In genomic region chr16:18625791-18626311, GRCm38 (mm10) we compare ENCODE assay signal across 8 mouse cellular contexts. TPM values are rescaled to one million over a fixed set of nuclear protein-coding genes. Genes with fewer than 3 reads are reported as not detected.
A peak's percentile ranks its signal among the peaks of the same experiment; 100 is the strongest.
DNase-seq lines count a peak whose midpoint lies in the region; ATAC-seq and TF ChIP-seq lines count a peak whose summit lies in the region.

No protein-coding gene starts in this region.

- peaks cover 13% of the 10 kb centered on the region; the same call in 1 of the 2 replicates for H3K4me1 ChIP-seq in kidney, postnatal 0 days (replicated peaks; ENCODE audit: insufficient read depth, low read length)
- no peaks in the 10 kb centered on the region for H3K4me1 ChIP-seq in brown adipose tissue, adult 24 weeks (ENCODE audit: control insufficient read depth, insufficient read depth, insufficient read length, low read length)
- peaks cover 52% of the 10 kb centered on the region for H3K4me1 ChIP-seq in forebrain, embryonic 15.5 days
- peaks cover 46% of the 10 kb centered on the region for H3K4me1 ChIP-seq in neural tube, embryonic 12.5 days

- peaks cover 47% of the 10 kb centered on the region for H3K27me3 ChIP-seq in kidney, postnatal 0 days (ENCODE audit: insufficient read depth, low read length)
- H3K27me3 ChIP-seq in forebrain, embryonic 15.5 days: peaks cover 52% of the 10 kb centered on the region
- H3K27me3 ChIP-seq in neural tube, embryonic 12.5 days (replicated peaks): peaks cover 67% of the 10 kb centered on the region

- H3K36me3 ChIP-seq in kidney, postnatal 0 days (ENCODE audit: insufficient read depth, low read length): no peaks in the 10 kb centered on the region
- peaks cover 35% of the 10 kb centered on the region for H3K36me3 ChIP-seq in forebrain, embryonic 15.5 days
- peaks cover 34% of the 10 kb centered on the region for H3K36me3 ChIP-seq in neural tube, embryonic 12.5 days

- peak overlapping the region; percentile 38 for H3K4me3 ChIP-seq in kidney, postnatal 0 days (replicated peaks; ENCODE audit: low read depth, low read length)
- peak overlapping the region; percentile 55 for H3K4me3 ChIP-seq in brown adipose tissue, adult 24 weeks (ENCODE audit: insufficient read depth, low read depth, low read length)
- peak overlapping the region; percentile 87 for H3K4me3 ChIP-seq in forebrain, embryonic 15.5 days
- H3K4me3 ChIP-seq in neural tube, embryonic 12.5 days: peak overlapping the region; percentile 47

- no peak for DNase-seq in kidney, postnatal 0 days (ENCODE audit: low spot score)
- DNase-seq in kidney, adult 18-20 months: no peak
- DNase-seq in left cerebral cortex, adult 8-10 months (ENCODE audit: low spot score in 2 of 2): peak; percentile 69 to 87
- no peak for DNase-seq in B cell, adult 2 months
- DNase-seq in spleen, postnatal 14 days (ENCODE audit: low spot score in 2 of 2): no peak

- no peak overlapping the region for H3K27ac ChIP-seq in kidney, postnatal 0 days
- H3K27ac ChIP-seq in brown adipose tissue, adult 24 weeks (replicated peaks; ENCODE audit: low read depth, low read length): no peak overlapping the region
- no peak overlapping the region for H3K27ac ChIP-seq in forebrain, embryonic 15.5 days (replicated peaks)
- H3K27ac ChIP-seq in neural tube, embryonic 12.5 days: no peak overlapping the region

- 10% methylated on average over 26 of the region's 26 CpGs for WGBS in kidney, postnatal 0 days
- 13% methylated on average over 26 of the region's 26 CpGs for WGBS in forebrain, embryonic 15.5 days
- 9% methylated on average over 26 of the region's 26 CpGs for WGBS in neural tube, embryonic 12.5 days

- H3K9ac ChIP-seq in kidney, postnatal 0 days (ENCODE audit: low read depth, low read length): peak overlapping the region; percentile 52
- peak overlapping the region; percentile 53 for H3K9ac ChIP-seq in forebrain, embryonic 15.5 days (replicated peaks)
- H3K9ac ChIP-seq in neural tube, embryonic 12.5 days: peak overlapping the region; percentile 67

- TF ChIP-seq CTCF in kidney, postnatal 0 days (IDR thresholded peaks at IDR 0.05; ENCODE audit: low read depth): no peak

- no peaks in the 10 kb centered on the region for H3K9me3 ChIP-seq in kidney, postnatal 0 days (replicated peaks; ENCODE audit: low read length)
- no peaks in the 10 kb centered on the region for H3K9me3 ChIP-seq in forebrain, embryonic 15.5 days
- H3K9me3 ChIP-seq in neural tube, embryonic 12.5 days: no peaks in the 10 kb centered on the region

- no peak for ATAC-seq in kidney, postnatal 0 days (replicated peaks; ENCODE audit: low FRiP score, low read depth)
- no peak for ATAC-seq in forebrain, embryonic 15.5 days (replicated peaks)
- no peak for ATAC-seq in neural tube, embryonic 12.5 days (ENCODE audit: low FRiP score, low read depth)

- peak overlapping the region; percentile 72 for H3K4me2 ChIP-seq in kidney, postnatal 0 days (ENCODE audit: low read length)
- H3K4me2 ChIP-seq in forebrain, embryonic 15.5 days (replicated peaks): peak overlapping the region; percentile 87
- H3K4me2 ChIP-seq in neural tube, embryonic 12.5 days (replicated peaks): peak overlapping the region; percentile 93

RNA-seq across cellular contexts. Expression of gene Gm49601, which starts 0.4 kb away (rescaled TPM):
- polyA plus RNA-seq in kidney, postnatal 0 days (2015; fragmentation: Nextera tagmentation; extraction: Ambion mirVana): 1.3 and 2.0 TPM in 2 replicates
- polyA plus RNA-seq in brown adipose tissue, adult 24 weeks (2012; ENCODE audit: insufficient read depth, insufficient read length, missing spikeins): not detected in 2 replicates
- polyA plus RNA-seq in forebrain, embryonic 15.5 days (2015; fragmentation: Nextera tagmentation; extraction: Ambion mirVana): 20.5 and 22.0 TPM in 2 replicates
- total RNA-seq in left cerebral cortex, adult 8-10 months (2022): 100 to 1,000 TPM; 207 to 234 (median 219) TPM
- polyA plus RNA-seq in neural tube, embryonic 12.5 days (2016; fragmentation: Nextera tagmentation; extraction: Ambion mirVana): 11.8 and 12.1 TPM in 2 replicates

RNA-seq across cellular contexts. Expression of gene Gp1bb, which starts 3.6 kb away (rescaled TPM):
- polyA plus RNA-seq in kidney, postnatal 0 days (2015; fragmentation: Nextera tagmentation; extraction: Ambion mirVana): 0.57 and 0.92 TPM in 2 replicates
- polyA plus RNA-seq in brown adipose tissue, adult 24 weeks (2012; ENCODE audit: insufficient read depth, insufficient read length, missing spikeins): 1.0 TPM in 1 of 2 replicates, not detected in the other
- 9.7 and 10.1 TPM in 2 replicates for polyA plus RNA-seq in forebrain, embryonic 15.5 days (2015; fragmentation: Nextera tagmentation; extraction: Ambion mirVana)
- total RNA-seq in left cerebral cortex, adult 8-10 months (2022): 1 to 10 TPM in 1 of 4 experiments, under 1 TPM in 2, not detected in 1; 0.36 to 1.1 (median 0.93) TPM
- polyA plus RNA-seq in neural tube, embryonic 12.5 days (2016; fragmentation: Nextera tagmentation; extraction: Ambion mirVana): 12.0 and 12.7 TPM in 2 replicates

RNA-seq across cellular contexts. Expression of gene Sept5, which starts 3.9 kb away (rescaled TPM):
- 10.4 and 12.0 TPM in 2 replicates for polyA plus RNA-seq in kidney, postnatal 0 days (2015; fragmentation: Nextera tagmentation; extraction: Ambion mirVana)
- polyA plus RNA-seq in brown adipose tissue, adult 24 weeks (2012; ENCODE audit: insufficient read depth, insufficient read length, missing spikeins): 3.3 and 7.1 TPM in 2 replicates
- 194 and 203 TPM in 2 replicates for polyA plus RNA-seq in forebrain, embryonic 15.5 days (2015; fragmentation: Nextera tagmentation; extraction: Ambion mirVana)
- 100 to 1,000 TPM; 759 to 812 (median 777) TPM for total RNA-seq in left cerebral cortex, adult 8-10 months (2022)
- 117 and 125 TPM in 2 replicates for polyA plus RNA-seq in neural tube, embryonic 12.5 days (2016; fragmentation: Nextera tagmentation; extraction: Ambion mirVana)

RNA-seq across cellular contexts. Expression of gene Tbx1, which starts 35.4 kb away (rescaled TPM):
- 0.23 and 0.32 TPM in 2 replicates for polyA plus RNA-seq in kidney, postnatal 0 days (2015; fragmentation: Nextera tagmentation; extraction: Ambion mirVana)
- polyA plus RNA-seq in brown adipose tissue, adult 24 weeks (2012; ENCODE audit: insufficient read depth, insufficient read length, missing spikeins): not detected in 2 replicates
- 0.70 and 0.93 TPM in 2 replicates for polyA plus RNA-seq in forebrain, embryonic 15.5 days (2015; fragmentation: Nextera tagmentation; extraction: Ambion mirVana)
- 1 to 10 TPM; 1.0 to 2.1 (median 1.6) TPM for total RNA-seq in left cerebral cortex, adult 8-10 months (2022)
- polyA plus RNA-seq in neural tube, embryonic 12.5 days (2016; fragmentation: Nextera tagmentation; extraction: Ambion mirVana): 5.5 and 7.2 TPM in 2 replicates

Comparison
In these comparisons a context has a peak if more than half of its experiments do, and no peak if none do; other contexts are left out.
1. DNase-seq: peak in left cerebral cortex, adult 8-10 months (2 of 2); none in kidney, postnatal 0 days (single experiment), kidney, adult 18-20 months (single experiment), B cell, adult 2 months (0 of 2) and spleen, postnatal 14 days (0 of 2).
2. Peak in every context shown above with its lines, with median percentiles within 50 percentile points of each other: H3K4me2 ChIP-seq, H3K4me3 ChIP-seq and H3K9ac ChIP-seq.